Comparison of ENCODE assay signal across 9 mouse cellular contexts in the genomic region with DNA sequence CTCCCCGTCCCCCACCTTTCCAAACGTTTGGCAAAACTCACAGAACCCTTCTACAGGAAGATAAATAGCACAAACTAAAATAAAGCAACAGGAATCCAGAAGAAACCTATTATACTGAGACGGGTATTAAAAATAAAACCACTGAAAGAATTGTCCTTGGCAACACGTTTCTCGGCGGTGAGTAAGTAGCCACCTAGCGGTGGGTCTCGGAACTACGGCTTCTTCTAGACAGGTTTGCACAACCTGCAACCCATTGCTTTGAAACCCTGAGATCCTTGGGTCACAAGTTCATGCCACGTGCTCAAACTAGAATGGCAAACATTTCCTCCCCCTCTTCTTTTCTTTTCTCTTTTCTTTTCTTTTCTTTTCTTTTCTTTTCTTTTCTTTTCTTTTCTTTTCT. TPM values are rescaled to one million over a fixed set of nuclear protein-coding genes. Genes with fewer than 3 reads are reported as not detected.
DNase-seq lines count a peak whose midpoint lies in the region; ATAC-seq and TF ChIP-seq lines count a peak whose summit lies in the region.
"Had no signal": no experiment of that assay in that cellular context is flagged by ENCODE, and none has a peak within 500 bp of the region (broad histone marks: within the 10 kb centered on the region; RNA-seq: fewer than 3 reads in every experiment).

No protein-coding gene starts in this region.

- WGBS in bone marrow, adult 2 months: 20% methylated on average over 10 of the region's 10 CpGs
- 16% methylated on average over 10 of the region's 10 CpGs for WGBS in stomach, postnatal 0 days

- H3K4me3 ChIP-seq in bone marrow, adult 2 months (replicated peaks; ENCODE audit: control insufficient read depth, low read depth, low read length): no peak overlapping the region
- H3K4me3 ChIP-seq in layer of hippocampus, adult 2 months: no peak overlapping the region
- H3K4me3 ChIP-seq in stomach, postnatal 0 days (ENCODE audit: low read depth, low read length): no peak overlapping the region
- H3K4me3 ChIP-seq: midbrain, embryonic 12.5 days had no signal

- peak; percentile 43 for DNase-seq in gastrocnemius, adult 18-20 months (ENCODE audit: low spot score)
- DNase-seq in gastrocnemius, postnatal 25 days: no peak
- peak; percentile 50 to 58 for DNase-seq in CD8-positive naive resting alpha-beta T cell, adult 2 months (ENCODE audit: low read depth in 2 of 2, low spot score in 2 of 2)
- peak; percentile 28 for DNase-seq in fibroblast of lung, adult 2 months (ENCODE audit: low read depth)
- peak; percentile 32 to 75 for DNase-seq in layer of hippocampus, adult 2 months (ENCODE audit: low spot score in 2 of 2)
- peak; percentile 81 for DNase-seq in lung, postnatal 36 days
- peak; percentile 75 for DNase-seq in stomach, postnatal 0 days (ENCODE audit: low spot score)

- H3K36me3 ChIP-seq in stomach, postnatal 0 days (ENCODE audit: control insufficient read depth, insufficient read depth, low read length): peaks cover 30% of the 10 kb centered on the region

- no peak for TF ChIP-seq EP300 in stomach, postnatal 0 days (optimal IDR thresholded peaks at IDR 0.05)

- TF ChIP-seq POLR2A in bone marrow, adult 2 months (IDR thresholded peaks at IDR 0.05; ENCODE audit: borderline replicate concordance, control insufficient read depth, low read depth, low read length): no peak

- ATAC-seq in stomach, postnatal 0 days (ENCODE audit: low FRiP score, low TSS enrichment): 0 out of 2 replicates have a peak, but pooled peaks have one; percentile 41

- H3K9me3 ChIP-seq in stomach, postnatal 0 days (ENCODE audit: control insufficient read depth, low read length): no peaks in the 10 kb centered on the region
- H3K9me3 ChIP-seq: midbrain, embryonic 12.5 days had no signal

- H3K4me2 ChIP-seq in stomach, postnatal 0 days (replicated peaks; ENCODE audit: low read depth): no peak overlapping the region
- H3K4me2 ChIP-seq: midbrain, embryonic 12.5 days had no signal

- H3K9ac ChIP-seq in stomach, postnatal 0 days (ENCODE audit: low read length): no peak overlapping the region
- H3K9ac ChIP-seq: midbrain, embryonic 12.5 days had no signal

- peak; percentile 68 for TF ChIP-seq CTCF in bone marrow, adult 2 months (IDR thresholded peaks at IDR 0.05; ENCODE audit: control insufficient read depth, insufficient read depth, low read length)
- peak; percentile 90 for TF ChIP-seq CTCF in layer of hippocampus, adult 2 months (conservative IDR thresholded peaks at IDR 0.05)
- TF ChIP-seq CTCF in stomach, postnatal 0 days (IDR thresholded peaks at IDR 0.05; ENCODE audit: low read depth): peak; percentile 80

- no peak overlapping the region for H3K27ac ChIP-seq in bone marrow, adult 2 months (ENCODE audit: control insufficient read depth, insufficient read depth, low read depth, low read length, poor library complexity)
- no peak overlapping the region for H3K27ac ChIP-seq in layer of hippocampus, adult 2 months
- H3K27ac ChIP-seq in stomach, postnatal 0 days (replicated peaks): no peak overlapping the region
- H3K27ac ChIP-seq: midbrain, embryonic 12.5 days had no signal

- H3K27me3 ChIP-seq in stomach, postnatal 0 days (ENCODE audit: control insufficient read depth, insufficient read depth, low read length): no peaks in the 10 kb centered on the region
- H3K27me3 ChIP-seq: midbrain, embryonic 12.5 days had no signal

- H3K4me1 ChIP-seq in bone marrow, adult 2 months (ENCODE audit: control insufficient read depth, insufficient read depth, low read length): no peaks in the 10 kb centered on the region
- H3K4me1 ChIP-seq in stomach, postnatal 0 days (replicated peaks; ENCODE audit: control insufficient read depth, insufficient read depth): no peaks in the 10 kb centered on the region
- H3K4me1 ChIP-seq: midbrain, embryonic 12.5 days had no signal

RNA-seq across cellular contexts. Expression of a gene that starts 25.7 kb away (rescaled TPM):
- total RNA-seq in gastrocnemius, adult 18-20 months (2021): 1 to 10 TPM; 7.4 to 7.6 TPM
- 1 to 10 TPM; 6.1 to 6.3 TPM for total RNA-seq in gastrocnemius, postnatal 25 days (2021)
- 2.9 and 10.7 TPM in 2 replicates for polyA plus RNA-seq in bone marrow, adult 2 months (2011; ENCODE audit: insufficient read depth, insufficient read length, low replicate concordance, missing spikeins)
- total RNA-seq in layer of hippocampus, adult 2 months (2021): 10 to 100 TPM; 17.0 to 17.6 TPM
- 28.0 and 29.8 TPM in 2 replicates for polyA plus RNA-seq in stomach, postnatal 0 days (2015; fragmentation: Nextera tagmentation; extraction: Ambion mirVana)
